Mouse (Mus musculus): ENCODE results near the gene Slain1. TPM values are rescaled to one million over a fixed set of nuclear protein-coding genes. Genes with fewer than 3 reads are reported as not detected.
A peak's percentile ranks its signal among the peaks of the same experiment; 100 is the strongest.

The Slain1 gene
- polyA plus RNA-seq, 1 experiment from 2014 or later, result 14.0 TPM

DNA sequence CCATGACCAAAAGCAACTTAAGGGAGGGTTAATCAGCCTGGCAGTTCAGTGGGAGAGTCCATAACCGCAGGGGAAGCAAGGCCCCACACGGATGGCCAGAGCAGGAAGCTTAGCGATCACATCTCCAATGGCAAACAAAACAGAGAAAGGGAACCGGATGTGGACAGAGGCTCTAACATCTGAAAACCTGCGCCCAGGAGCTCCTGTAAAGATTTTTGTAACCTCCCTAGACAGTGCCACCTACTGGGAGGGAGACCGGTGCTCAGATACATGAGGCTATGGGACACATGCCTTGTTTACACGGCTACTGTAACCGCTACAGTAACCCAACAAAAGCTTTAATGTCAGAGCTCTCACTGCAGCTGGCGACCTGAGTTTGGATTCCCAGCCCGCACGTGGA lies 59.2 kb downstream of the Slain1 start:
- H3K27ac ChIP-seq, result no peak overlapping the region
- H3K4me2 ChIP-seq, result no peak overlapping the region
- ATAC-seq, result no peak

GRCm38 (mm10) chr14:103712986-103713385 lies 63.0 kb downstream of the Slain1 start:
- Histone ChIP-seq H3K9ac (no peak overlapping the region), H3K27ac (no peak overlapping the region), H3K36me3 (ENCODE audit: poor library complexity, severe bottlenecking) (peaks cover 18% of the 10 kb centered on the region), H3K4me2 (no peak overlapping the region), H3K9me3 (replicated peaks) (no peaks in the 10 kb centered on the region), H3K4me3 (no peak overlapping the region), H3K27me3 (no peaks in the 10 kb centered on the region), H3K4me1 (no peaks in the 10 kb centered on the region)
- 89% methylated on average over 5 of the region's 5 CpGs for WGBS
- no peak for ATAC-seq

More for the DNA sequence above, 59.2 kb downstream of the Slain1 start:
- Histone ChIP-seq H3K36me3 (ENCODE audit: poor library complexity, severe bottlenecking) (peaks cover 39% of the 10 kb centered on the region), H3K9me3 (replicated peaks) (no peaks in the 10 kb centered on the region), H3K4me3 (no peak overlapping the region), H3K27me3 (no peaks in the 10 kb centered on the region), H3K4me1 (no peaks in the 10 kb centered on the region), H3K9ac (no peak overlapping the region)
- 96% methylated on average over 11 of the region's 11 CpGs for WGBS

- no peak overlapping the region for H3K27ac ChIP-seq
- peaks cover 5% of the 10 kb centered on the region for H3K4me1 ChIP-seq
- no peak overlapping the region for H3K4me3 ChIP-seq
- no peak overlapping the region for H3K9ac ChIP-seq
- H3K9me3 ChIP-seq (replicated peaks), result no peaks in the 10 kb centered on the region
- H3K36me3 ChIP-seq (ENCODE audit: poor library complexity, severe bottlenecking), result no peaks in the 10 kb centered on the region
- no peak for ATAC-seq
- WGBS, result 39% methylated on average over 5 of the region's 5 CpGs
- H3K27me3 ChIP-seq, result no peaks in the 10 kb centered on the region; the same call in 1 of the 2 replicates
- H3K4me2 ChIP-seq, result no peak overlapping the region
These were observed 67.5 kb downstream of the Slain1 start for GRCm38 (mm10) chr14:103717516-103717915.

- no peak for ATAC-seq
- 65% methylated on average over 5 of the region's 5 CpGs for WGBS
- H3K27ac ChIP-seq, result no peak overlapping the region
- no peaks in the 10 kb centered on the region; the same call in 1 of the 2 replicates for H3K27me3 ChIP-seq
- H3K4me1 ChIP-seq, result peaks cover 5% of the 10 kb centered on the region
- H3K36me3 ChIP-seq (ENCODE audit: poor library complexity, severe bottlenecking), result no peaks in the 10 kb centered on the region
- no peaks in the 10 kb centered on the region for H3K9me3 ChIP-seq (replicated peaks)
- H3K4me2 ChIP-seq, result no peak overlapping the region
- H3K4me3 ChIP-seq, result no peak overlapping the region
- no peak overlapping the region for H3K9ac ChIP-seq
These were observed 68.0 kb downstream of the Slain1 start for GRCm38 (mm10) chr14:103717979-103718378.

DNA sequence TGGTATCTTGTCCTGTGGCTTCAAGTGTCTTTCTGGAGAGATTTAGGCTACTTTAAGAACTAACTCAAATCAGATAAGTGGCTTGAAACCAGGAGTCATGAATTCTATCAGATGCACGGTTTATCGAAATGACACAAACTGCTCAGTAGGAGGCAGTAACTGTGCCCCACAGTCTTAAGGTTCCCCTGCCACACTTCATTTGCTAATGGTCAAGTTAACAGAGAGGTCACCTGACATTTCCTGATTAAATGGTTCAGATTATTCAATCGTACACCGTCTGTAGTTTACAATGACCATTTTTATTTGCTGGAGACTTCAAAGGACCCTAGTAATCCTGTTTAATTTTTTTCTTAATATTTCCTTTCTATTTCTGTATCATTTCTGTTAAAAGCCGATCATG lies 68.4 kb downstream of the Slain1 start:
- Histone ChIP-seq H3K4me3 (no peak overlapping the region), H3K9me3 (replicated peaks) (no peaks in the 10 kb centered on the region), H3K27ac (no peak overlapping the region), H3K27me3 (no peaks in the 10 kb centered on the region; the same call in 1 of the 2 replicates), H3K9ac (no peak overlapping the region), H3K4me1 (peaks cover 5% of the 10 kb centered on the region), H3K36me3 (ENCODE audit: poor library complexity, severe bottlenecking) (no peaks in the 10 kb centered on the region), H3K4me2 (no peak overlapping the region)
- ATAC-seq, result no peak
- WGBS, result 37% methylated on average over 5 of the region's 5 CpGs

GRCm38 (mm10) chr14:103718836-103719575 lies 69.0 kb downstream of the Slain1 start:
- Histone ChIP-seq H3K36me3 (ENCODE audit: poor library complexity, severe bottlenecking) (no peaks in the 10 kb centered on the region), H3K27me3 (no peaks in the 10 kb centered on the region; the same call in 1 of the 2 replicates), H3K4me1 (peaks cover 5% of the 10 kb centered on the region), H3K4me2 (peak overlapping the region; percentile 43), H3K9ac (peak overlapping the region; percentile 54; the same call in 1 of the 2 replicates), H3K27ac (peak overlapping the region; percentile 48), H3K4me3 (no peak overlapping the region), H3K9me3 (replicated peaks) (no peaks in the 10 kb centered on the region)
- peak; percentile 87 for ATAC-seq
- WGBS, result 19% methylated on average over 15 of the region's 15 CpGs

DNA sequence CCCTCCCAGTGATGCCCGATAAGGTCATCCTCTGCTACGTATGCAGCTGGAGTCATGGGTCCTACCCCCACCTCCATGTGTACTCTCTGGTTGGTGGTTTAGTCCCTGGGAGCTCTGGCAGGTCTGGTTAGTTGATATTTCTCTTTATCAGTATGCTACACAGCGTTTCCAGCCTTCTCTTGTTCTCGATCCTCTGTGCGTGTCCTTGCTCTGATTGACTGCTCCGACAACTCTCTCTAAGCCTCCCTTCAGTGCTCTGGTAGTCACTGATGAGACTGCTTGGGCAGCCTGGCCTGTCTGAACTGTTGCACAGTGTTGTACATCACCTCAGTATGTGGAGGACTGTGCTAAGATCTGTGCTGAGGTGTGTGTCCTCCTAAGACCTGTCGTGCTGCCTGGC lies 70.1 kb downstream of the Slain1 start:
- H3K4me3 ChIP-seq, result no peak overlapping the region
- no peaks in the 10 kb centered on the region for H3K36me3 ChIP-seq (ENCODE audit: poor library complexity, severe bottlenecking)
- H3K4me1 ChIP-seq, result peaks cover 5% of the 10 kb centered on the region
- H3K9ac ChIP-seq, result no peak overlapping the region
- no peaks in the 10 kb centered on the region for H3K9me3 ChIP-seq (replicated peaks)
- no peak overlapping the region for H3K27ac ChIP-seq
- H3K4me2 ChIP-seq, result no peak overlapping the region
- H3K27me3 ChIP-seq, result no peaks in the 10 kb centered on the region; the same call in 1 of the 2 replicates
- ATAC-seq, result peak; percentile 26; the same call in 1 of the 2 replicates
- WGBS, result 67% methylated on average over 7 of the region's 7 CpGs

GRCm38 (mm10) chr14:103720637-103721355 lies 70.8 kb downstream of the Slain1 start:
- ATAC-seq, result peak; percentile 31
- Histone ChIP-seq H3K9me3 (replicated peaks) (no peaks in the 10 kb centered on the region), H3K36me3 (ENCODE audit: poor library complexity, severe bottlenecking) (no peaks in the 10 kb centered on the region), H3K9ac (no peak overlapping the region), H3K4me3 (no peak overlapping the region), H3K4me2 (no peak overlapping the region), H3K4me1 (peaks cover 5% of the 10 kb centered on the region), H3K27ac (no peak overlapping the region), H3K27me3 (no peaks in the 10 kb centered on the region; the same call in 1 of the 2 replicates)
- WGBS, result 53% methylated on average over 13 of the region's 13 CpGs

- no peak for ATAC-seq
- H3K27me3 ChIP-seq, result no peaks in the 10 kb centered on the region
- H3K27ac ChIP-seq, result no peak overlapping the region
- WGBS, result 60% methylated on average over 9 of the region's 9 CpGs
- H3K36me3 ChIP-seq (ENCODE audit: poor library complexity, severe bottlenecking), result no peaks in the 10 kb centered on the region
- no peak overlapping the region for H3K4me2 ChIP-seq
- no peaks in the 10 kb centered on the region for H3K9me3 ChIP-seq (replicated peaks)
- H3K9ac ChIP-seq, result no peak overlapping the region
- no peak overlapping the region for H3K4me3 ChIP-seq
- H3K4me1 ChIP-seq, result peaks cover 5% of the 10 kb centered on the region
These were observed 73.3 kb downstream of the Slain1 start for GRCm38 (mm10) chr14:103723314-103723713.

DNA sequence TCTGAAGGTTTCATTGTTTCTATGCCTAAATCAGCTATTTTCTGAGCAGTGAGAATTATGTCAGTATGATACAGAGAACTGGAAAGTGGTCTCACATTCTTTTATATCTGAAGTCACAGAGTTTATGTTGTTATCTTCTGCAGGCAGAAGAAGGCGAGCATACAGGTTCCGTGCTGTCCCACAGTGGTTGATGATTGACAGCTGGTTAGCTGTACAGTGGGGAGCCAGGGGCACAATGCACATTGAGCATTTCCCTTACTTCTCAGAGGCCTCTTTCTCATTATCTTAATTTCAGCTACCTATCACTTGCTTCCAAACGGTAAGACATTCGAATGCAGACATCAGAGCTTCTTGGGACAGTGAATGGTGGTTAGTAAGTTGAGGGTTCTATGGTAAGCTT lies 73.8 kb downstream of the Slain1 start:
- no peak for ATAC-seq
- Histone ChIP-seq H3K27me3 (no peaks in the 10 kb centered on the region), H3K27ac (no peak overlapping the region), H3K4me1 (peaks cover 5% of the 10 kb centered on the region), H3K36me3 (ENCODE audit: poor library complexity, severe bottlenecking) (no peaks in the 10 kb centered on the region), H3K4me2 (no peak overlapping the region), H3K9ac (no peak overlapping the region), H3K4me3 (no peak overlapping the region), H3K9me3 (replicated peaks) (no peaks in the 10 kb centered on the region)
- WGBS, result 71% methylated on average over 4 of the region's 4 CpGs

- Histone ChIP-seq H3K36me3 (ENCODE audit: poor library complexity, severe bottlenecking) (no peaks in the 10 kb centered on the region), H3K9me3 (replicated peaks) (no peaks in the 10 kb centered on the region), H3K4me2 (no peak overlapping the region), H3K4me1 (peaks cover 6% of the 10 kb centered on the region), H3K27ac (no peak overlapping the region), H3K4me3 (no peak overlapping the region), H3K9ac (no peak overlapping the region), H3K27me3 (no peaks in the 10 kb centered on the region)
- no peak for ATAC-seq
- 90% methylated on average over 8 of the region's 8 CpGs for WGBS
These were observed 78.5 kb downstream of the Slain1 start for GRCm38 (mm10) chr14:103728506-103728905.

DNA sequence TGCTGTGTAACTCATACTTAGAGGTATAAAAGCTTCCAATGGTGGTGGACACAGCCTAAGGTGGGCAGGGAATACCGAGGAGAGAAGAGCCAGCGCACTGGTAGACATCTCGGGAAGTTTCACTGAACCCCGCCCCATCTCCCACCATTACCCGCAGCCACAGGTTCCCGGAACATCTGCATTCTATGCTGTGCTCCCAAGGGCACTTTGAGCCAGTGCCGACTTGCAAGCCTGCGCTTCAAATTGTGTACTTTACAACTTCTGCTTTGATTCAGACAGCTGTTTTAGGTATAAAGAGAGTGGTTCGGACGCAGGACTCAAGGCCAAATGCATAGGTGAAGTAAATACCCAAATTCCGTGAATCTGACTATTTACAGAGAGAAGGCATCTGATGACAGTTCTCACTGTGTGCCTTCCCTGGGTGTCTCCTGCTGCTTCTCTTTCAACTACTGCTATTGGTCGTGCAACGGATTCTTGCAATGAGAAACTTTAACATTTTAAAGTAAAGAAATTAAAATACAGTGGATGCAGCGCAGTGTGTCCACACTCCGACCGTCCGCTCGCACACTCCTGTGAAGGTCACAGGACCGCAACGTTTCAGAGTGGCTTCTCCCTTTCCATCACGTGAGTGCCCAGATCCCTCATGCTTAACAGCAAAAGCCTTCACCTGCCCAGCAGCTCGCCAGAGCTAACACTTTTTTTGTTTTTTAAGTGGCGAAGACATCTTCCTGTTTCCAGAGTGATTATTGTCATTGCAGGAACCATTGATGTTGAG lies 79.1 kb downstream of the Slain1 start:
- 86% methylated on average over 23 of the region's 23 CpGs for WGBS
- H3K9me3 ChIP-seq (replicated peaks), result no peaks in the 10 kb centered on the region
- H3K4me1 ChIP-seq, result peaks cover 6% of the 10 kb centered on the region
- H3K4me2 ChIP-seq, result no peak overlapping the region
- no peak overlapping the region for H3K9ac ChIP-seq
- no peaks in the 10 kb centered on the region for H3K36me3 ChIP-seq (ENCODE audit: poor library complexity, severe bottlenecking)
- H3K4me3 ChIP-seq, result no peak overlapping the region
- H3K27me3 ChIP-seq, result no peaks in the 10 kb centered on the region
- H3K27ac ChIP-seq, result no peak overlapping the region
- ATAC-seq, result 0 out of 2 replicates have a peak, but pooled peaks have one; percentile 9
